Mouse (Mus musculus) intestine, embryonic 16.5 days (tissue): ENCODE data around the gene Cln6. TPM values are rescaled to one million over a fixed set of nuclear protein-coding genes. Genes with fewer than 3 reads are reported as not detected.

Experiments
- ATAC-seq: fragments of 200-750 bp; cut with Nextera tagmentation; 2 replicates; pipeline ENCODE4 v1.8.0; 2017; ENCODE audit warnings: moderate TSS enrichment, moderate library complexity
- H3K27ac ChIP-seq: fragments of 300-500 bp; sonication (generic); 2 replicates; pipeline ENCODE4 v1.5.1; 2014; ENCODE audit warnings: mild to moderate bottlenecking, low read length
- H3K27me3 ChIP-seq: fragments of 300-500 bp; sonication (generic); replicated peaks from 2 replicates; pipeline ENCODE4 v1.6.1; 2014; ENCODE audit warnings: low read length, control low read depth, mixed read lengths; ENCODE audit not compliant: control insufficient read depth, insufficient read depth
- H3K36me3 ChIP-seq: fragments of 300-500 bp; sonication (generic); 2 replicates; pipeline ENCODE4 v1.6.1; 2014; ENCODE audit warnings: low read length, control low read depth; ENCODE audit not compliant: control insufficient read depth, insufficient read depth
- H3K4me1 ChIP-seq: fragments of 300-500 bp; sonication (generic); 2 replicates; pipeline ENCODE4 v1.6.1; 2014; ENCODE audit warnings: low read length, control low read depth, mixed read lengths; ENCODE audit not compliant: control insufficient read depth, insufficient read depth
- H3K4me2 ChIP-seq: fragments of 300-500 bp; sonication (generic); 2 replicates; pipeline ENCODE4 v1.6.1; 2014; ENCODE audit warnings: low read depth, low read length, control low read depth
- H3K4me3 ChIP-seq: fragments of 300-500 bp; sonication (generic); 2 replicates; pipeline ENCODE4 v1.5.1; 2014; ENCODE audit warnings: mild to moderate bottlenecking, low read length
- H3K9ac ChIP-seq: fragments of 300-500 bp; sonication (generic); 2 replicates; pipeline ENCODE4 v1.6.1; 2014; ENCODE audit warnings: low read depth, low read length
- H3K9me3 ChIP-seq: fragments of 300-500 bp; sonication (generic); 2 replicates; pipeline ENCODE4 v1.6.1; 2016; ENCODE audit warnings: low read length, control low read depth; ENCODE audit not compliant: control insufficient read depth
- WGBS: fragments of 180-500 bp; shearing (Covaris S2); extraction: QIAGEN DNeasy Blood & Tissue Kit; methylation state at CpG from one replicate; pipeline ENCODE4 v1.1.7; 2014; 5-methylcytosine and 5-hydroxymethylcytosine counted together
- polyA plus RNA-seq: library from polyadenylated mRNA; unstranded; fragments of >200 nt; fragmentation: Nextera tagmentation; extraction: Ambion mirVana; gene quantifications from 2 replicates; pipeline ENCODE4 v1.2.1, GENCODE M21; 2015

The Cln6 gene
- polyA plus RNA-seq, 1 experiment from 2014 or later: 34.9 TPM

DNA sequence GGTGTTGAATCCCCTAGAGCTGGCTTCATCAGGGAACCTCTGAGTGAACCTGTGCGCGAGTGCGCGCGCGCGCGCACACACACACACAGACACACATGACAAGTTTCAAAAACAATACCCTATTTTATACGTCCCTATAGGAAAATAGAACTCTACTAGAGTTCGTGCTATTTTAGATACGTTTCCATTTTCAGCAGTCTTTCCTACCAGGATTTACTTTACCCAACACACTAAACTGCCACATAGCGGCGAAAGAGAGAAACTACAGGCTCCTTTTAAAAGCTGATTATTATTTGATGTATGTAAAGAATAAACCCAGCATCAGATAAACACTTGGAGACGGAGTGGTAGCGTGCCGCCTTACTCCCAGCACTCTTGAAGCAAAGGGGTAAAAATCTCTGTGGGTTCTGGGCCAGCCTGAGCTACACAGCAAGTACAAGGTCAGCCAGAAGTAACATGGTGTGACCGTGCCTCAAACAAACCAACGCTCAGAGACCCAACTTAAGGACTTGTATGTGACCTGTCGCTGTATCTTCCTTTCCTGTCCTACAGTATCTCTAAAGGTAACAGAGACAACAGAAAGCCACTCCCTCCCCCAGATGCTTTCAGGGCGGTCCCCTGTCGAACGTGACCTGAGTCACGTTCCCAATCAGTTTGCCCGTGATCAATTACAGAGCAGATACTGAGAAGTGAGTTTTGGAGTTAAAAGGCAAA, 10.5 kb upstream of the Cln6 start:
- H3K36me3 ChIP-seq: no peaks in the 10 kb centered on the region
- peak overlapping the region; percentile 44 for H3K4me2 ChIP-seq
- peak overlapping the region; percentile 30 for H3K4me3 ChIP-seq
- H3K9ac ChIP-seq: no peak overlapping the region
- peak; percentile 23; the same call in 1 of the 2 replicates for ATAC-seq
- H3K27ac ChIP-seq: peak overlapping the region; percentile 60
- H3K27me3 ChIP-seq: no peaks in the 10 kb centered on the region
- 5% methylated on average over 24 of the region's 24 CpGs for WGBS
- no peaks in the 10 kb centered on the region for H3K9me3 ChIP-seq
- peaks cover 9% of the 10 kb centered on the region; the same call in 1 of the 2 replicates for H3K4me1 ChIP-seq

- no peaks in the 10 kb centered on the region for H3K27me3 ChIP-seq
- ATAC-seq: peak; percentile 98
- H3K4me1 ChIP-seq: peaks cover 9% of the 10 kb centered on the region; the same call in 1 of the 2 replicates
- H3K4me2 ChIP-seq: peak overlapping the region; percentile 44
- no peaks in the 10 kb centered on the region for H3K9me3 ChIP-seq
- no peak overlapping the region for H3K9ac ChIP-seq
- under 1% methylated on average over 23 of the region's 23 CpGs for WGBS
- peak overlapping the region; percentile 60 for H3K27ac ChIP-seq
- peak overlapping the region; percentile 30 for H3K4me3 ChIP-seq
- H3K36me3 ChIP-seq: no peaks in the 10 kb centered on the region
Observed at GRCm38 (mm10) chr9:62828662-62829086, 9.9 kb upstream of the Cln6 start.

DNA sequence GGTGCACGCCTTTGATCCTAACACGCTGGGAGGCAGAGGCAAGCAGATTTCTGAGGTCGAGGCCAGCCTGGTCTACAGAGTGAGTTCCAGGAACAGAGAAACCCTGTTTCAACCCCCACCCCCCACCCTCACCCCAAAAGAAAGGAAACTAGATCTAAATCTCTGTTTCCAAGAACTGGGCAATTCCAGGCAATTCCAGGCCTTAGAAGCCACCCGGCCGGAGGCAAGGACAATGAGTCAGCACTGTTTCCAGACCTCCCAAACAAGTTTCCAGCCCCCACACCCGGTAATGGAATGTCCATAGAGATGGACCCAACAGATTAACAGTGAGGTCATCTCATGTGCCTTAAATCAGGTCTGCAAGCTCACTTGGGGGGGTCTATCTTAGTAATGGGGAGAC, 8.7 kb upstream of the Cln6 start:
- no peak overlapping the region for H3K4me3 ChIP-seq
- H3K27me3 ChIP-seq: no peaks in the 10 kb centered on the region
- no peak overlapping the region for H3K27ac ChIP-seq
- H3K9ac ChIP-seq: no peak overlapping the region
- H3K9me3 ChIP-seq: no peaks in the 10 kb centered on the region
- H3K36me3 ChIP-seq: no peaks in the 10 kb centered on the region
- WGBS: 79% methylated on average over 6 of the region's 6 CpGs
- H3K4me1 ChIP-seq: peaks cover 9% of the 10 kb centered on the region; the same call in 1 of the 2 replicates
- ATAC-seq: no peak
- no peak overlapping the region for H3K4me2 ChIP-seq

DNA sequence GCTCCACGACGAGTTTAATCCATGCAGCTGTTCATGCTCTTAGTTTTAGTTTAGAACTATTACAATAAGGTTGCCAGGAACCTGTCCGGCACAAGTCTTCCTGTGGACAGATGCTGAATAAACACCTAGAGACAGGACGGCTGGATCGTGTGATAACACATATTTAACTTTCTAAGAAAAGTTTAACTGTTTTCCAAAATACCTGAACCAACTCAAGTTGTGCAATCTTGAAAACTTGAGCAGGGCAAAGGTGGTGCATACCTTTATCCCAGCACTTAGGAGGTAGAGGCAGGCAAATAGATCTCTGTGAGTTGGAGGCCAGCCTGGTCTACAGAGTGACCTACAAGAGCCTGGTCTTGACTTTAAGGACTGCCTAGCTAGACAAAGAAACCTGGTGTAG, 3.7 kb upstream of the Cln6 start:
- Histone ChIP-seq H3K4me2 (no peak overlapping the region), H3K4me1 (peaks cover 17% of the 10 kb centered on the region), H3K4me3 (no peak overlapping the region), H3K9me3 (no peaks in the 10 kb centered on the region), H3K27ac (no peak overlapping the region), H3K36me3 (no peaks in the 10 kb centered on the region), H3K9ac (no peak overlapping the region), H3K27me3 (no peaks in the 10 kb centered on the region)
- 59% methylated on average over 5 of the region's 5 CpGs for WGBS
- no peak for ATAC-seq

GRCm38 (mm10) chr9:62835705-62836446, 2.7 kb upstream of the Cln6 start:
- Histone ChIP-seq H3K9me3 (no peaks in the 10 kb centered on the region), H3K27ac (no peak overlapping the region), H3K36me3 (no peaks in the 10 kb centered on the region), H3K4me2 (no peak overlapping the region), H3K27me3 (no peaks in the 10 kb centered on the region), H3K9ac (no peak overlapping the region), H3K4me3 (no peak overlapping the region), H3K4me1 (peaks cover 18% of the 10 kb centered on the region)
- peak; percentile 19; the same call in 1 of the 2 replicates for ATAC-seq
- WGBS: 44% methylated on average over 4 of the region's 4 CpGs

GRCm38 (mm10) chr9:62837611-62838010, 974 bp upstream of the Cln6 start:
- Histone ChIP-seq H3K4me3 (no peak overlapping the region), H3K4me1 (peaks cover 18% of the 10 kb centered on the region), H3K36me3 (no peaks in the 10 kb centered on the region), H3K27ac (peak overlapping the region; percentile 72; the same call in 1 of the 2 replicates), H3K9ac (no peak overlapping the region), H3K4me2 (no peak overlapping the region), H3K27me3 (no peaks in the 10 kb centered on the region), H3K9me3 (no peaks in the 10 kb centered on the region)
- WGBS: 45% methylated on average over 3 of the region's 3 CpGs
- no peak for ATAC-seq

DNA sequence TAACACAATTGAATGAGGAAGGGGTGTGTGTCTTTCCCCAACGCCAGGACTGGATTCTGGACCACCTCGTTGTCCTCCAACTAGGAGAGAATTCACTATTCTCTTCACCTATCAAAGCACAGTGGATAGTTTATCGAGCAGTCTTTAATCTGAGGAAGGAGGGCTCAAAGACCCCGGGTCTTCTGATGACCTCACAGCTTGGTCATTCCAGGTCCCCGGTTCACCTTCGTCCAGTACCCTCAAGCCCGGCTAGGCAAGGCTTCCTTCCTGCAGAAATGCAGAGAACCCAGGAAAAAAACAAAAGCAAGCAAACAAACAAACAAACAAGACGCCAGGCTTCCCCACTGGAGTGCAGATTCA, 459 bp upstream of the Cln6 start:
- peak overlapping the region; percentile 72 for H3K27ac ChIP-seq
- H3K9me3 ChIP-seq: no peaks in the 10 kb centered on the region
- no peaks in the 10 kb centered on the region for H3K36me3 ChIP-seq
- peaks cover 20% of the 10 kb centered on the region for H3K4me1 ChIP-seq
- peak overlapping the region; percentile 64 for H3K4me3 ChIP-seq
- no peaks in the 10 kb centered on the region for H3K27me3 ChIP-seq
- H3K9ac ChIP-seq: peak overlapping the region; percentile 40; the same call in 1 of the 2 replicates
- H3K4me2 ChIP-seq: peak overlapping the region; percentile 80
- 0 out of 2 replicates have a peak, but pooled peaks have one; percentile 3 for ATAC-seq
- 15% methylated on average over 8 of the region's 8 CpGs for WGBS

DNA sequence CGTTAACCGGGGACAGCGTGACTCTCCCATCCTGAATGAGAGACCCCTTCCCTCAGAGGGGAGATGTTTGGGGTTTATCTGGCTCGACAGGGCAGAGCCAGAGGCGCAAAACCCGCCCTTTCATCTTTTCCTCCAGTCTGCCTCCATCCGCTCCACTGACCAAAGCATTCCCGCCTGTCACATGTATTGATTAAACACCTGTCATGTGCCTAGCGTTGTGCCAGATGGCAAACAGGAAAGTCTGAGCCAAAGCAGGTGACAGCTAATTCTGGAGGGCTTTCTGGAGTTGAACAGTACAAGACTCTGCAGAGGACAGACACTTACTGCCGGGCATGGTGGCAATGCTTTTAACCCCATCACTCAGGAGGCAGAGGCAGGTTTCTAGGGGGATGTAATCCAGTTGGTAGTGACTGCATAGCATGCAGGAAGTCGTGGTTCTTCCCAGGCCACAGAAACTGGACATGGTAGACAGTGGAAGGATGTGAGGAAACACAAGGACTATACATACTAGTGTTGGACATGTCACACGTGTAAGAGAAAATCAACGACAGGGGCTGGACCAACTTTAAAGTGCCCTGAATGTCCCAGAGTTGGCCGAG, 686 bp downstream of the Cln6 start:
- H3K9me3 ChIP-seq: no peaks in the 10 kb centered on the region
- peak overlapping the region; percentile 64 for H3K4me3 ChIP-seq
- peak overlapping the region; percentile 87 for H3K27ac ChIP-seq
- H3K9ac ChIP-seq: peak overlapping the region; percentile 81
- WGBS: 10% methylated on average over 14 of the region's 14 CpGs
- ATAC-seq: peak; percentile 22
- no peaks in the 10 kb centered on the region for H3K27me3 ChIP-seq
- H3K4me1 ChIP-seq: peaks cover 27% of the 10 kb centered on the region
- no peaks in the 10 kb centered on the region for H3K36me3 ChIP-seq
- H3K4me2 ChIP-seq: peak overlapping the region; percentile 80

- no peaks in the 10 kb centered on the region for H3K9me3 ChIP-seq
- peak; percentile 19; the same call in 1 of the 2 replicates for ATAC-seq
- H3K4me2 ChIP-seq: no peak overlapping the region
- peaks cover 21% of the 10 kb centered on the region for H3K4me1 ChIP-seq
- no peak overlapping the region for H3K9ac ChIP-seq
- H3K27ac ChIP-seq: peak overlapping the region; percentile 13; the same call in 1 of the 2 replicates
- no peak overlapping the region for H3K4me3 ChIP-seq
- WGBS: 68% methylated on average over 10 of the region's 10 CpGs
- H3K36me3 ChIP-seq: no peaks in the 10 kb centered on the region
- H3K27me3 ChIP-seq: no peaks in the 10 kb centered on the region
Observed at GRCm38 (mm10) chr9:62843356-62844024, 4.9 kb downstream of the Cln6 start.
